Mouse (Mus musculus): ENCODE measurements at regions not wholly inside any gene's neighbourhood (a gene's known extent, or its start where the extent isn't known, plus 50 kb on each side); places are given as distances from the start of the nearest gene placed in this dataset.

DNA sequence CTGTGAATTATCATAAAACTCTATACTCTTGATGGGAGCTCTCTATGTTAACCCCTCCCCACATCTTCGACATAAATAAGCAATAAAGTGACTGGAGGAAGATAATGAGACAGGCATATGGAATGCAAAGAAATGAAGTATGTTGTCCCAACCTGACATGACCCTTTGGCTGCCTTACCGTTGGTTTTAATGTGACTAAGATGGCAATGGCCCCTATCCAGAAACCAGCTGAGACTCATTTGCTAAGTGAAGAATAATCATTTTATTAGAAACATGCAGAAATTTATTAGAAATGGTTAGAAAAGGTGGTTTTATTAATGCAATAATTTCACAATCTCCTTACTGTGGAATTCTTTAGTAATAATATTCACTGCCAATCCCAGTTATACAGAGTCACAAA lies 2767.2 kb upstream of the 5930422O12Rik start:
- CTCF ChIA-PET = no interaction called here

DNA sequence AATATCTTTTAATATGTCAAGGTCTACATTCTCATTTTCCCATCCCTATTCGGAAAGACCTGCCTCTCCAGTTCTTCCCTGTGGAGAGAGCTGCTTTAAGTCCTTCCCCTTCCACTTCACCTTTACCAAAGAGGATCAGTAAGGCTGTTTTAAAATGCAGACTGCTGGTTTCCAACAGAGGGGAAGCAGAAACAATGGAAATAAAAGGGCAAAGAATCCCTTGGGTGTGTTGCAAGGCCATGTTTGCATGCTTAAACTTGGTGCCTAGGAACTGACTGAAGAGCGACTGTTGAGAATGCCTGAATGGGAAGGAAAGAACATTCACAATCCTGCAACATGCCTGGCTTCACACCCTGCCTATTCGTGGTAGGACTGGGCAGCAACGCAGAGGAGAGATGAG lies 2759.1 kb upstream of the 5930422O12Rik start:
- CTCF ChIA-PET = no interaction called here

DNA sequence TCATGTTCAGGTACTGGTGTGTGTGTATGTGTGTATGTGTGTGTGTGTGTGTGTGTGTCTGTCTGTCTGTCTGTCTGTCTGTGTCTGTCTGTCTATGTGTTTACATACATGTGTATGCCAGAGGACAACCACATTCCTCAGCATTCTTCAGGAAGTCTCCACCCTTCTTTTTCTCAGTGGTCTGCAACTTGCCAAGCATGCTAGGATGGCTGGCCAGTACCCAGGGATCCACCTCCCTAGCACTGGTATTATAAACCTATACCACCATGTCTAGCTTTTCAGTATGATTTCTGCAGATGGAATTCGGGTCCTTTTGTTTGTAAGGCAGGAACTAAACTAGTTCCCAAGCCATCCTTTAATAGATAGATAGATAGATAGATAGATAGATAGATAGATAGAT lies 2751.1 kb upstream of the 5930422O12Rik start:
- CTCF ChIA-PET = no interaction called here

DNA sequence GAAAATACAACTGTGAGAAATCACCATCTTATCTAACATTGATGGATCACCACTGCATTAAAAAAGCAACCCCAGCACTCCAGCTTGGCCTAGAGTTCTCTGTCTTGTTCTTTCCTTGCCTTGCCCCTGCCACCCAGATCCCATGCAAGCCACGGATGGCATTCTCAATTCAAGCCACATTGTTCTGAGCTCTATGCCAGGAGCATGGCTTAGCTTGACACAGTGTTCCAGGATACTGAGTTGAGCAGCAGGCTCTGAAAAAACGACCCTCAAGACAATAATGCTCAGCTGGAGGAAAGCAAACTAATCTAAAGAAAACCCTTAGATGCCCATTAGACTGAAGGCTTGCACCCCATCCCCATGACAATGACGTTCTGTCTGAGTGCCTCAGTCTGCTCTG lies 2746.3 kb upstream of the 5930422O12Rik start:
- CTCF ChIA-PET = no interaction called here

DNA sequence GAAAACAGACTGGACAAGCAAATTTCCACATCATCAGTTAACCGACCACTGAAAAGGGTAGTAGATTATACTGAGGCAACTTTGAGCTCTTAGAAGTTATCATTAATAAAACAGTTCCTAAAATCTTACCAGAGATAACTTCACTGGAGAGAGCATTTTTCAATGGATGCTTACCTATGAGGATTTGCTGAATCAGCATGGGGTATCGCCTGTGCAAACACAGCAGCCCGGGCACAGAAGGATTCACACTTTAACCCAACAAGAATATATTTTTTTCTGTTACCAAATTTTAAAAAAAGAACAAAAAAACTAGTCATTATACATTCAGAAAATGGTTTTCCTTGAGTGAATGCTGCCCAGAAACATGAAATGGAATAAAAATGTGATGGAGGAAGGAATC lies 2742.0 kb upstream of the 5930422O12Rik start:
- CTCF ChIA-PET = no interaction called here

DNA sequence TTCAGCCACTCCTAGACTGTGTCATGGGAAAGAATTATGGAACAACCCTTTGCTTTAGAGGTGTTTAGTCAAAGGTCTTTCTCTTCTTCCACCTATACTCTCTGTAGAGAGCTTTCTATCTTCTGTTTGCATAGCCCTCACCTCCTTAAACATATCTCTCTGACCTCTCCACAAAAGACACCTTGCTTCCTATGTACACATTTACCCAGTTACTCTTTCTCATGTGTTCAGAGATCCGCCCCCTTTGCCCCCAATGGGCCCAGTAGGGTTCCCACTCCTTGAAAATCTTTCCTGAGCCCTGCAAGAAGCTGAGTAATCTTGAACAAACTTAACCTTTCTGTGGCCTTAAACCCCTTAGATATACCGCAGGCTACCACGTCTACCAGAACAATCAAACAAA lies 2734.4 kb upstream of the 5930422O12Rik start:
- CTCF ChIA-PET = no interaction called here

DNA sequence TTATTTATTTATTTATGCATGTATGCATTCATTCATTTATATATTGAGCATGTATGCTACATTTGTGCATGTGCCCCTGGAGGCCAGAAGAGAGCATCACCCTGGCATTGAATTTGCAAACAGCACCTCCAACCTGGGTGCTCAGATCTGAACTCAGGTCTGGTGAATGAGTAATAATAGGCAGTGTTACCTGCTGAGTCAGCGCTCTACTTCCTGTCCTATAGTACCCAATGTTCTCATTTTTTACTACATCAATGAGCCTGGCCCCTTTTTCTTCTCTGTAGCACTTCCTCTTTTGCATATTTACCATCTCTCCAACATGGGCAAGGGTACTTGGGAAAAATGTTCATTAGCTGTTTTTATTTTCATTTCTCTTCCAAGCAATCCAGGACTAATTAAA lies 2711.9 kb upstream of the 5930422O12Rik start:
- CTCF ChIA-PET = no interaction called here

DNA sequence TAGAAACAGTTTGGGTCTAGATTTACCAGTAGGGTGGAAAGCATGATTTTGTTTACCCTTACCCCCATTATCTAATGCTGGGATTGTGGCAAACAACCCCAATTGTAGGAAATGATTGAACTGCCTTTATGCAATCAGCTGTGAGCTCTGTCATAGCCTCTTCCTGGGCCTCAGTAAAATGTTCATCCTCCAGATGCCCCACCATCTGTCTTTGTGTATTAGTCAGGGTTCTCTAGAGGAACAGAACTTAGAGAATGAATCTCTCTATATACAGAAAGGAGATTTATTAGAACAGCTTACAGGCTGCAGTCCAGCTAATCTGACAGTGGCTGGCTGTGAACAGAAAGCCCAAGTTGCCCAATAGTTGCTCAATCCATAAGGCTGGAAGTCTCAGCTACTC lies 2698.1 kb upstream of the 5930422O12Rik start:
- CTCF ChIA-PET = no interaction called here

DNA sequence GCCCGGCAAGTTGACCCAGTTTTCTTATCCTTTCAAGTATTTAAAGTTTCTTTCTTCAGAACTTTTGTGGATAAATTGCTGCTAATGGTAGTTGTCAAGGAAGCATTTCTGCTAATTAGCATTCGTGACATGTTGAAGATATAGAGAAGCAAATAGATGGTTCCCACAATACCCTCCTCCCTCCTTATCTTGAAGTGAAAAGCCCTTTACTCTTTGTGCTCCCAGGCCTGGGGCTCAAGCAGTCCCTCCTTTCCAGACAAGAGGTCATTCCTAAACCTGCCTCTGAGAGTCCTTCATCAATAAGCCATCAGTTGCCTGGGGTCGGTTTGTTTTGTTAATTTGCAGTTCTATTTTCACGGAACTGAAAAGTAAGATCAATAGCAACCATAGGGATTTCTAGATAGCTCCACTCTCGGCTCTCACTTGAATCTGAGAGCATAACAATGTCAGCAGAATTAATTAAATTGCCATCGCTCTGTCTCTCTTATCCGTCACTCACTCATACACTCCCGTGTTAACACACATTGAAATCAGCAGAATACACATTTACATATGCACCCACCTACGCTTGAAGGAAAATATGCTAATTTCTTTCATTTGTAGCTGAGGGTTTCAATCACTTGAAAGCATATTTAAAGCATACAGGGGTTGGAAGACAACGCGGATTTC lies 2695.8 kb upstream of the 5930422O12Rik start:
- CTCF ChIA-PET = no interaction called here

DNA sequence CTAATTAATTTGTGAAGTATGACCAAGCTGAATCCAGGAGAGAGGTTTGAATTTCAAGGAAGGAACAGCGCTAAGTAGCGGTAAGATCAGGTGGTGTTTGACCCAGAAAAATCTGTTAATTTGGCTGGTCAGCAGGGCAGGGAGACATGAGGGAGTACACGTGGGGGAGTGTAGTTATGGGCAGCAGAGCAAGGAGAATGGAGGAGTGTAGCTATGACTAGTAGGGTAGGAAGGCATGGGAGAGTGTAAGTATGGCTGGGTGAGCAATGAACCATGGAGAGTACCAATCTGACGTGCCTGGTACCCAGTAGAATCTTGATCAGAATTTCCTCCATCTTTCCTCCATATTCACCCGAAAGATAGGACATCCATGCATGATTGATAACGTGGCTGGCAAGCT lies 2695.1 kb upstream of the 5930422O12Rik start:
- CTCF ChIA-PET = no interaction called here

DNA sequence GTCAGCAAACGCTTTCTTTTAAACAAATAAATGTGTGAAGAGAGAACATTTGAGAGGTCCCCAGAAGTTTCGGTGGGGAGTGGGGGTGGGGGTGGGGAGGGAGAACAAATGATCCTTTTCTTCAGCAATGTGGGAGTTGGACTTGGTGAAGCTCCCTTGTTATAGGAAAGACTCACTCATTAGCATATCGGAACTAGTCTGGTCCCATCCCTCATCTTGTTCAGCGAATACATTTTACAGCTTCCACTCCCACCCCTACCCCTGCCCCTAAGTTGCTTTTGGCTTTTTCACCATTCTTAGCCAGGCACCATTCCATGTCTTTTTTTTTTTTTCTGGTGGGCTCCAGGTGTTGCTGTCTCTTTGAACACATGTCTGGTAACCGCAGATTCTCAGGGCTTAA lies 2693.2 kb upstream of the 5930422O12Rik start:
- CTCF ChIA-PET = no interaction called here

DNA sequence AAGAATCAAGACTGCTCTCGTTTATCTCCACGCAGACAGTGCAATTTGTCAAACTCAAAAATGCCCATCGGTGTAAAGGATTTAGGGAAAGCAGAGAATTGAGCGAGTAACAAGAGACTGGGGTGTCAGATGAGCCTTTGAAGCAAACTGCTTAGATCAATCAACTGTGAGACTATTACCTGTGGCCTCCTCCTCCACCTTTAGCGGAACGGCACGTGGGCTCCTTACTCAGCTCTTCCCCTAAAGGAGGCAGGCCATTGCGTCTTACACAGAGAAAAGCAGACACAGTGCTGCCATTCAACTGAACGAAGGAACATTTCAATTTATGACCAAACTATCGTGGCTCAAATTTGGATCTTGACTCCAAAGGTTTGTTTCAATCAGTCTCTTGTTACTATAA lies 2692.8 kb upstream of the 5930422O12Rik start:
- CTCF ChIA-PET = no interaction called here

DNA sequence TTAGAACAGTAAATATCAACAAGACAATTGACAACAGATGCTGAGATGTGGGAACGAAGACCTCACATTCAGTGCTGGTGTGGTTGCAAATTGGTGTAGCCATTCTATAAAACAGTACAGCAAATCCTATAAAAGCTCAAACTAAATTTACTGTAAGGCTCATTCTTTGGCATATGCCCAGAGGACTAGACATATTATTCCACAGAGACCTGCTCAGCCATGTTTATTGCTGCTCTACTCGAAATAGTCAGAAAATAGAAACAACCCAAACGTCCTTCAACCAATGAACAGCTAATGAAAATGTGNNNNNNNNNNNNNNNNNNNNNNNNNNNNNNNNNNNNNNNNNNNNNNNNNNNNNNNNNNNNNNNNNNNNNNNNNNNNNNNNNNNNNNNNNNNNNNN lies 2681.6 kb upstream of the 5930422O12Rik start:
- CTCF ChIA-PET = no interaction called here

Data from spleen, embryonic (tissue).